ENCODE assay signal across 22 mouse cellular contexts in genomic region chr8:79065924-79066323, GRCm38 (mm10). TPM values are rescaled to one million over a fixed set of nuclear protein-coding genes. Genes with fewer than 3 reads are reported as not detected.
DNase-seq lines count a peak whose midpoint lies in the region; ATAC-seq and TF ChIP-seq lines count a peak whose summit lies in the region.
"Had no signal": no experiment of that assay in that cellular context is flagged by ENCODE, and none has a peak within 500 bp of the region (broad histone marks: within the 10 kb centered on the region; RNA-seq: fewer than 3 reads in every experiment).

No protein-coding gene starts in this region.

- no peak for DNase-seq in limb, embryonic 10.5 days (ENCODE audit: low spot score)
- DNase-seq in limb, embryonic 14.5 days (ENCODE audit: low spot score): no peak
- no peak for DNase-seq in hindbrain, embryonic 11.5 days (ENCODE audit: low spot score)
- DNase-seq: adrenal gland, adult 2 months; adrenal gland, postnatal 10 days; adrenal gland, postnatal 25 days; cerebellum, adult 11 months; cerebellum, adult 18-20 months; cerebellum, adult 8-10 months; cerebellum, adult 9-11 months; cerebellum, postnatal 14 days; cerebellum, postnatal 36 days; embryo, embryonic 11 days; forebrain, postnatal 0 days had no signal

- H3K4me3 ChIP-seq in limb, embryonic 13.5 days: no peak overlapping the region
- no peak overlapping the region for H3K4me3 ChIP-seq in limb, embryonic 10.5 days
- no peak overlapping the region for H3K4me3 ChIP-seq in limb, embryonic 14.5 days (replicated peaks; ENCODE audit: low read length)
- H3K4me3 ChIP-seq in limb, embryonic 15.5 days: no peak overlapping the region
- no peak overlapping the region for H3K4me3 ChIP-seq in hindbrain, embryonic 11.5 days (ENCODE audit: low read depth, low read length)
- H3K4me3 ChIP-seq: embryonic facial prominence, embryonic 12.5 days; embryonic facial prominence, embryonic 15.5 days; forebrain, embryonic 13.5 days; forebrain, embryonic 15.5 days had no signal

- 82% methylated on average over 2 of the region's 2 CpGs for WGBS in limb, embryonic 13.5 days
- WGBS in limb, embryonic 10.5 days: 98% methylated on average over 2 of the region's 2 CpGs
- WGBS in limb, embryonic 14.5 days: 58% methylated on average over 2 of the region's 2 CpGs
- 81% methylated on average over 2 of the region's 2 CpGs for WGBS in limb, embryonic 15.5 days
- 92% methylated on average over 2 of the region's 2 CpGs for WGBS in hindbrain, embryonic 11.5 days

- no peaks in the 10 kb centered on the region for H3K27me3 ChIP-seq in limb, embryonic 13.5 days
- H3K27me3 ChIP-seq in limb, embryonic 10.5 days (ENCODE audit: low read depth, poor library complexity, severe bottlenecking): no peaks in the 10 kb centered on the region
- no peaks in the 10 kb centered on the region for H3K27me3 ChIP-seq in limb, embryonic 14.5 days (ENCODE audit: control insufficient read depth, insufficient read depth, low read length)
- H3K27me3 ChIP-seq in limb, embryonic 15.5 days: no peaks in the 10 kb centered on the region
- no peaks in the 10 kb centered on the region for H3K27me3 ChIP-seq in hindbrain, embryonic 11.5 days (ENCODE audit: control insufficient read depth, insufficient read depth, low read length)
- H3K27me3 ChIP-seq: embryonic facial prominence, embryonic 12.5 days; embryonic facial prominence, embryonic 15.5 days; forebrain, embryonic 13.5 days; forebrain, embryonic 15.5 days had no signal

- no peak overlapping the region for H3K4me2 ChIP-seq in limb, embryonic 13.5 days (replicated peaks)
- no peak overlapping the region for H3K4me2 ChIP-seq in limb, embryonic 14.5 days (replicated peaks; ENCODE audit: low read depth, low read length, severe bottlenecking)
- H3K4me2 ChIP-seq in limb, embryonic 15.5 days: no peak overlapping the region
- no peak overlapping the region for H3K4me2 ChIP-seq in hindbrain, embryonic 11.5 days (replicated peaks; ENCODE audit: low read depth, low read length)
- H3K4me2 ChIP-seq: embryonic facial prominence, embryonic 12.5 days; embryonic facial prominence, embryonic 15.5 days; forebrain, embryonic 13.5 days; forebrain, embryonic 15.5 days had no signal

- TF ChIP-seq POLR2A in limb, embryonic 14.5 days (IDR thresholded peaks at IDR 0.05; ENCODE audit: borderline replicate concordance, extremely low read depth, insufficient read depth, insufficient read length): no peak

- H3K27ac ChIP-seq in limb, embryonic 13.5 days: no peak overlapping the region
- H3K27ac ChIP-seq in limb, embryonic 10.5 days: no peak overlapping the region
- H3K27ac ChIP-seq in limb, embryonic 14.5 days (replicated peaks; ENCODE audit: low read depth, low read length): no peak overlapping the region
- H3K27ac ChIP-seq in limb, embryonic 15.5 days: no peak overlapping the region
- no peak overlapping the region for H3K27ac ChIP-seq in hindbrain, embryonic 11.5 days (ENCODE audit: low read depth, low read length)
- H3K27ac ChIP-seq: embryonic facial prominence, embryonic 12.5 days; embryonic facial prominence, embryonic 15.5 days; forebrain, embryonic 13.5 days; forebrain, embryonic 15.5 days had no signal

- ATAC-seq in limb, embryonic 13.5 days (ENCODE audit: low FRiP score, low read depth): peak; percentile 72
- peak; percentile 48; the same call in 1 of the 2 replicates for ATAC-seq in limb, embryonic 14.5 days (ENCODE audit: low FRiP score, low read depth)
- 0 out of 2 replicates have a peak, but pooled peaks have one; percentile 30 for ATAC-seq in limb, embryonic 15.5 days (ENCODE audit: insufficient number of reproducible peaks, low FRiP score, low TSS enrichment, low read depth)
- no peak for ATAC-seq in hindbrain, embryonic 11.5 days (ENCODE audit: low FRiP score)
- no peak for ATAC-seq in erythroblast, adult 5-6 weeks (replicated peaks; ENCODE audit: low FRiP score, poor library complexity, severe bottlenecking)
- ATAC-seq: forebrain, embryonic 13.5 days; forebrain, embryonic 15.5 days; forebrain, postnatal 0 days had no signal

- H3K36me3 ChIP-seq in limb, embryonic 13.5 days: peaks cover 79% of the 10 kb centered on the region
- H3K36me3 ChIP-seq in limb, embryonic 10.5 days: peaks cover 98% of the 10 kb centered on the region
- peaks cover 65% of the 10 kb centered on the region for H3K36me3 ChIP-seq in limb, embryonic 14.5 days (ENCODE audit: control insufficient read depth, insufficient read depth, low read length)
- H3K36me3 ChIP-seq in limb, embryonic 15.5 days: peaks cover 21% of the 10 kb centered on the region
- H3K36me3 ChIP-seq in hindbrain, embryonic 11.5 days (ENCODE audit: control insufficient read depth, insufficient read depth, low read length): no peaks in the 10 kb centered on the region

- H3K9ac ChIP-seq in limb, embryonic 13.5 days: no peak overlapping the region
- H3K9ac ChIP-seq in limb, embryonic 14.5 days (ENCODE audit: low read depth, low read length, severe bottlenecking): no peak overlapping the region
- H3K9ac ChIP-seq in limb, embryonic 15.5 days: no peak overlapping the region
- no peak overlapping the region for H3K9ac ChIP-seq in hindbrain, embryonic 11.5 days (ENCODE audit: low read depth, low read length)
- H3K9ac ChIP-seq: embryonic facial prominence, embryonic 12.5 days; embryonic facial prominence, embryonic 15.5 days; forebrain, embryonic 13.5 days; forebrain, embryonic 15.5 days; forebrain, postnatal 0 days had no signal

- H3K9me3 ChIP-seq in limb, embryonic 13.5 days: no peaks in the 10 kb centered on the region
- no peaks in the 10 kb centered on the region for H3K9me3 ChIP-seq in limb, embryonic 10.5 days (replicated peaks)
- no peaks in the 10 kb centered on the region for H3K9me3 ChIP-seq in limb, embryonic 14.5 days (ENCODE audit: control insufficient read depth, low read length)
- H3K9me3 ChIP-seq in limb, embryonic 15.5 days: no peaks in the 10 kb centered on the region
- H3K9me3 ChIP-seq in hindbrain, embryonic 11.5 days (ENCODE audit: control insufficient read depth, low read length): no peaks in the 10 kb centered on the region
- H3K9me3 ChIP-seq: embryonic facial prominence, embryonic 12.5 days; embryonic facial prominence, embryonic 15.5 days; forebrain, embryonic 13.5 days; forebrain, embryonic 15.5 days had no signal

- peaks cover 7% of the 10 kb centered on the region for H3K4me1 ChIP-seq in limb, embryonic 13.5 days
- peaks cover 5% of the 10 kb centered on the region for H3K4me1 ChIP-seq in limb, embryonic 10.5 days
- no peaks in the 10 kb centered on the region for H3K4me1 ChIP-seq in limb, embryonic 14.5 days (ENCODE audit: control insufficient read depth, insufficient read depth, low read length)
- peaks cover 8% of the 10 kb centered on the region for H3K4me1 ChIP-seq in limb, embryonic 15.5 days
- H3K4me1 ChIP-seq in hindbrain, embryonic 11.5 days (replicated peaks; ENCODE audit: control insufficient read depth, insufficient read depth, low read length): no peaks in the 10 kb centered on the region
- H3K4me1 ChIP-seq: embryonic facial prominence, embryonic 12.5 days; embryonic facial prominence, embryonic 15.5 days had no signal

RNA-seq across cellular contexts. Expression of gene Zfp827, which starts 37.7 kb away (rescaled TPM):
- 14.3 and 14.9 TPM in 2 replicates for polyA plus RNA-seq in limb, embryonic 13.5 days (2015; fragmentation: Nextera tagmentation; extraction: Ambion mirVana)
- polyA plus RNA-seq in limb, embryonic 10.5 days (2016; fragmentation: Nextera tagmentation; extraction: Ambion mirVana): 5.9 and 7.9 TPM in 2 replicates
- 35.2 and 47.8 TPM in 2 replicates for polyA plus RNA-seq in limb, embryonic 14.5 days (2012; rRNA removed)
- polyA plus RNA-seq in limb, embryonic 14.5 days (2014; fragmentation: Nextera tagmentation; extraction: Ambion mirVana): 15.1 and 19.3 TPM in 2 replicates
- 8.4 and 9.9 TPM in 2 replicates for polyA plus RNA-seq in limb, embryonic 15.5 days (2015; fragmentation: Nextera tagmentation; extraction: Ambion mirVana)
- 11.5 and 12.7 TPM in 2 replicates for polyA plus RNA-seq in hindbrain, embryonic 11.5 days (2014; fragmentation: Nextera tagmentation; extraction: Ambion mirVana)
- not detected in 2 replicates for total RNA-seq in erythroblast, adult 5-6 weeks (2015; ENCODE audit: low replicate concordance)
- not detected in 2 replicates for total RNA-seq in erythroblast, adult 5-6 weeks (2017; ENCODE audit: low replicate concordance)
- total RNA-seq: MEL had no signal

Comparison
In these comparisons a context has a peak if more than half of its experiments do, and no peak if none do; other contexts are left out.
1. ATAC-seq: peak in limb, embryonic 13.5 days (single experiment), limb, embryonic 14.5 days (single experiment) and limb, embryonic 15.5 days (single experiment); none in hindbrain, embryonic 11.5 days (single experiment) and erythroblast, adult 5-6 weeks (single experiment).